Mouse (Mus musculus) heart, adult 9 months (tissue): ENCODE results near the gene Hist1h4h.
"Not testable (repeated sequence)": the region's sequence is repeated elsewhere in the genome, so short reads cannot be mapped to it uniquely, and the experiment has no call there.

Experiments
- DNase-seq, 2 experiments: peaks; one replicate each; pipeline ENCODE4 v3.0.0; 2022; ENCODE audit warnings: low spot score in 2 of 2

Gene Hist1h4h

DNA sequence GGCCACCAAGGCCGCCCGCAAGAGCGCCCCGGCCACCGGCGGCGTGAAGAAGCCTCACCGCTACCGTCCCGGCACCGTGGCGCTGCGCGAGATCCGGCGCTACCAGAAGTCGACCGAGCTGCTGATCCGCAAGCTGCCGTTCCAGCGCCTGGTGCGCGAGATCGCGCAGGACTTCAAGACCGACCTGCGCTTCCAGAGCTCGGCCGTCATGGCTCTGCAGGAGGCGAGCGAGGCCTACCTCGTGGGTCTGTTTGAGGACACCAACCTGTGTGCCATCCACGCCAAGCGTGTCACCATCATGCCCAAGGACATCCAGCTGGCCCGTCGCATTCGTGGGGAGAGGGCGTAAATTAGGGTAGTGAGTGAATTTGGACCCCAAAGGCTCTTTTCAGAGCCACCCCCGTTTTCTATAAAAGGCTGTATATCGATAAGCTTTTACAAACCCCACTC lies 45.0 kb downstream of the Hist1h4h start:
- DNase-seq, result not testable (repeated sequence)

DNA sequence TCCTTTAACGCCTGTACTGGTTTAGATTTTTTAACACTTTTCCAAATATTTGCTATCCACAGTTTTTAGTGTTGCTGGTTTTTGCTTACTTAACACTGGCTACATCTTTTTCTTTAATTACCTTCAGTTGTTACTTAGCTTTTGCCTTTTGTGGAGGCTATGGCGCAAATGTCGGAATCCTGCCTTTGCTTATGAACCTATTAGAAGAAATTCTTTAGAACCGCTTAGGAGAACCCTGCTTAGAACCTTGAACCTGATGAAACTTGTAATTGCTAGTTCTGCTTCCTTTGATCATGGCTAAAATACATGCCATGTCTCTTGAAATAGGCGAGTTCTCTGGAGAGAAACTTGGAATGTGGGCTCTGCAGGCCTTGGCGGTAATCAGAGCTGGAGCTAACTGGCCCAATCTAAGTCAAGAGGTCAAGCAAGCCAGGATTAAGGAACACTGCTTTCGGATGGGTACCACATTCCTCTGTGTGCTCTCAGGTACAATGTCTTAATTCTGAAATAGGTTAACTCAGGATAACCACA lies 45.6 kb downstream of the Hist1h4h start:
- DNase-seq, result no peak

DNA sequence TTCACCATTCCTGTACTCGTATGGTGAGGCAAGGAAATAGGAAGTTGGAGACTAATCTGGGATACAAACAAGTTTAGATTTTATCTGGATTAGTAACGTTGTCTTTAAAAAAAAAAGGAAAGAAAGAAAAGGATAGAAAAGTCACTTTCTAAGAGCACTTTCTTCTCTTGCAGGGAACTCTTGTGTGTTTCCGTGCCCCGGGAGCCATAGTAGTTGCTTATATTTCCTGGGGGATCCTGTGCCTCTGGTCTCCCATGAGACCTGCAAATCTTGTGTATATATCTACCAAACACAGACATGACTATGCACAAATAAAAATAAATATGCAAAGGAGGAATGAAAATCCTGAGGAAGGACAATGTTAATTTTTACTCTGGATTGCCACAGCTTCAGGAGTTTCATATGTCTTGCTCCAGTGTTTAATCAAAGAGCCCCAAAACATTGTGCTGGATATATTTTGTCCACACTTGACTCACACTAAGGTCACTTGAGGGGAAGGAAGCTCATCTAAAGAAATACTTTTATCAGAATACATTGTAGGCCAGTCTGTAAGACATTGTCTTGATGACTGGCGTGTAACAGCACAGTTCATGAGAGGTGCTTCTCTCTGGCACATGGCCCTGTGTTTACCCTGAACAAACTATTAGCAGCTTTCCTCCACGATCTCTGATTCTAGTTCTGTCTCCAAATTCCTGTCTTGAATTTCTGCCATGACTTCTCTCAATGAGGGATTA lies 46.2 kb downstream of the Hist1h4h start:
- DNase-seq, result no peak

GRCm38 (mm10) chr13:23577835-23578234 lies 47.0 kb downstream of the Hist1h4h start:
- DNase-seq, result no peak
